Mouse (Mus musculus) brain, embryonic 14.5 days (tissue): ENCODE results near the gene 9530068E07Rik. TPM values are rescaled to one million over a fixed set of nuclear protein-coding genes. Genes with fewer than 3 reads are reported as not detected.
"Not testable (repeated sequence)": the region's sequence is repeated elsewhere in the genome, so short reads cannot be mapped to it uniquely, and the experiment has no call there.

Source experiments
- DNase-seq: peaks from one replicate; pipeline ENCODE4 v3.0.0-alpha.2; 2011; ENCODE audit warnings: low read depth
- CTCF ChIP-seq: fragments of 200-500 bp; IDR thresholded peaks from 2 replicates; pipeline ENCODE4 v1.5.1; 2012; ENCODE audit warnings: inconsistent platforms, mild to moderate bottlenecking, moderate library complexity, borderline replicate concordance; ENCODE audit not compliant: insufficient read depth, insufficient read length; ENCODE audit errors: extremely low read depth
- POLR2A ChIP-seq: fragments of 200-500 bp; IDR thresholded peaks from 2 replicates; pipeline ENCODE4 v1.6.1; 2012; ENCODE audit warnings: mild to moderate bottlenecking, inconsistent platforms, borderline replicate concordance; ENCODE audit not compliant: poor library complexity, insufficient read depth, insufficient read length, severe bottlenecking; ENCODE audit errors: extremely low read depth
- polyA plus RNA-seq: library from polyadenylated mRNA; depleted of rRNA; stranded (reverse); fragments of >200 nt; gene quantifications from 2 replicates; pipeline ENCODE4 v1.2.3, GENCODE M21; 2012

The 9530068E07Rik gene
- polyA plus RNA-seq, 1 experiment = 115 TPM

DNA sequence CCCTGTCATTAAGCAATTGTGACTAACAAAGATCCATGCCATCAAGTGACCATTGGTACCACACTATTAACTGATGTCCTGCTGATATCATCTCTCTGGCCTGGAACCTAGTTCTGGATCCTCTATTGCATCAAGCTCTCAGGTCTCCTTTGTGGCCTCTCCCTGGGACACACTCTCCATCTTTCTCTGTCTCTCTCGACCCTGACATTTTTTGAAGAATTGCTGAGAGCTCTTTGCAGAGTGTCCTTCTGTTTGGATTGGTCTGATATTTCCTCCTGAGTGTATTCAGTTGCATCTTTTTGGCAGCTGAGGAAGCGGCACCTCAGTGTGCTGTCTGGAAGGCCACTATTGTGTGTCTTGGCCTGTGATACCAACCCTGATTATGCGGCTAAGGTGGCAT, 17.0 kb upstream of the 9530068E07Rik start:
- no peak for DNase-seq
- no peak for TF ChIP-seq POLR2A
- TF ChIP-seq CTCF = no peak

DNA sequence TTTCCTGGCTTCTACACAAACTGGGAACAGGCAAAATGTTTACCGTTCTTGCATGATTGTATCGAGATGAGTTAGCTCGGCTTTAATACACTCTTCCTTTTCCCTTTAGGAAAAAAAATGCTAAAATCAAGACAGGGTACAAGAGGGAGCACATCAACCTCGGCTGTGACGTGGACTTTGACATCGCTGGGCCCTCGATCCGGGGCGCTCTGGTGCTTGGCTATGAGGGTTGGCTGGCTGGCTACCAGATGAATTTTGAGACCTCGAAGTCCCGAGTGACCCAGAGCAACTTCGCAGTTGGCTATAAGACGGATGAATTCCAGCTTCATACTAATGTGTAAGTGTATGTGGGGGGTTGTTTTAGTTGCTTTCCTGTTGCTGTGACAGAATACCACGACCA, 12.5 kb upstream of the 9530068E07Rik start:
- TF ChIP-seq CTCF (no peak), POLR2A (no peak)

DNA sequence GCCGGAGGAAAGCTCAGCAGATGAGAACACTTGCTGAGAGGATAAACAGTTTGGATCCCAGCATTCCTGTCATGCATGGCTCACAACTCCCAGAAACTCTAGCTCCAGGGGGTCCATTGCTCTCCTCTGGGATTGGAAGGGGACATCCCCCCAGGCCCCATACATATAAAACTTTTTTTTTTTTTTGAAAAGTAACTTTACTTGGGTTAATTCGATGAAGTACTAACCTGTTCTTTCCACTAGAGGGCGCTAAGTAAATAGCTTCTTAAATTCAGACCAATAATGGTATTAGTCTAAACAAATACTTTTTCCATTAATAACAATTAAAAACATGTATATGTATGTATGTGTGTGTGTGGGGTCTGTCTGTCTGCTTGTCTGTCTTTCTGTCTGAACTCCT, 11.6 kb upstream of the 9530068E07Rik start:
- TF ChIP-seq POLR2A (no peak), CTCF (no peak)
- no peak for DNase-seq

More for the DNA sequence above, 12.5 kb upstream of the 9530068E07Rik start:
- no peak for DNase-seq

DNA sequence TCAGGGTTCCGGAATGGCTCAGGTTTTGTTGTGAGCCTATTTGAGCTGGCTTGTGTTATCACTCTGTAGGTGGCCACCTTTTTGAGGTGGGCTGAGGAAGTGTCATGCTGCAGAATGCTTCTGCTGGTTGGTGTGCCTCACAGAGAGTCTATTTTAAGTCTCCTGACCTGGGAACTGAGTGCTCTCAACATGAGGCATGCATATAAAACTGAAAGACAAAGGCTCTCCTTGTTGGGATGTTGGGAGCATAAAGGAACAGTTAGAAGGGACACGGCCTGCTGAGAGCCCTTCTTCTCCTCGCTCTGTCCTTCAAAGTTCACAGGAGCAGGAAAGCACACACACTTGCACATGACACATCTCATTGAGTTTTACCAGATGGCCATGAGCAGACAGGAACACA, 9.3 kb upstream of the 9530068E07Rik start:
- TF ChIP-seq CTCF (no peak), POLR2A (no peak)
- no peak for DNase-seq

DNA sequence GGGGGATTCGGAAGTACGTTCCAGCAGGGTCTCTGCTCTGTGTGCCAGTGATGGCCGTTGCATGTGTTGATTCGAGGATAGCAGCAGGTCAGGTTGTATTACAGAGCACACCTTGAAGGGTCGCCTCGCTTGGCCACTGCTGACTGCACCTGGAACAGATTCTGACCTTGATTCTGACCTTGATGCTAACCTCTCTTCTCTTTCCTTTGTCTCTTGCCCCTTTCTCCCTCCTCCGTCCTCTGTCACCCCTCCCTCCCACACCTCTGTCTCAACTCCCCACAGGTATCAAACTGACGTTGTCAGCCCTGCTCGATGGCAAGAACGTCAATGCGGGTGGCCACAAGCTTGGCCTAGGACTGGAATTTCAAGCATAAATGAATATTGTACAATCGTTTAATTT, 8.1 kb upstream of the 9530068E07Rik start:
- TF ChIP-seq POLR2A = no peak
- no peak for TF ChIP-seq CTCF
- DNase-seq = no peak

DNA sequence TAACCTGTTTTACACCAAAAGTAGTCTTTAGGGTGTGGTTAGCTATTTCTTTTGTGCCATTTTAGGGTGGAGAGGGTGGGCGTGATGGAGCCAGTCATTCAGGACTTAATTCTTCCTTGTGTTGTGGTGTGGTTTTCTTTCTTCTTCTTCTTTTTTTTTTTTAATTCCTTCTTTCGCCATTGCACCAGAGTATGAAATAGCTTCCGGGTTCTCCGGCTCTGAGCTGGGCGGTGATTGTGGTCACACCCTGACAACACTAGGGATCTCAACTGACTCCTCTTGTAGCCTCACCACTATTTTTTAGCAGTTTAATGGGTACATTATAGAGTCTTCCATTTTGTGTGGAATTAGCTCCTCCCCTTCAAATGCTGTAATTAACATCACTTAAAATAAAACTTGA, 7.2 kb upstream of the 9530068E07Rik start:
- DNase-seq = not testable (repeated sequence)

DNA sequence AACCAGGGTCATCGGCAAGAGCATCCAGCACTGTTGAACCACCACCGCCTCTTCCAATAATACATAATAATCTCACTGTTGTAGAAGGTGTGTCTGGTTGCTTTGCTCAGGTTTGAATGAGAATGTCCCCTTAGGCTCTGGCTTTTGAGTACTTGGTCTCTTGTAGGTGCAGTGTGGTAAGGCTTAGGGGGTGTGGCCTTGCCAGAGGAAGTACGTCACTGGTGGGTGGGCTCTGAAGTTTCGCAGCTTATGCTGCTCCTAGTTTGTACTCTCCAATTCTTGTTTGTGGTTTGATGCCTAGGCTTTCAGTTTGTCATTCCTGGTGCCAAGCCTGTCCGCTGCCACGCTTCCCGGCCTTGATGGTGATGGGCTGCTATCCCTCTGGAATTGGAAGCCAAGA, 6.3 kb upstream of the 9530068E07Rik start:
- TF ChIP-seq POLR2A (no peak), CTCF (no peak)
- DNase-seq = no peak

DNA sequence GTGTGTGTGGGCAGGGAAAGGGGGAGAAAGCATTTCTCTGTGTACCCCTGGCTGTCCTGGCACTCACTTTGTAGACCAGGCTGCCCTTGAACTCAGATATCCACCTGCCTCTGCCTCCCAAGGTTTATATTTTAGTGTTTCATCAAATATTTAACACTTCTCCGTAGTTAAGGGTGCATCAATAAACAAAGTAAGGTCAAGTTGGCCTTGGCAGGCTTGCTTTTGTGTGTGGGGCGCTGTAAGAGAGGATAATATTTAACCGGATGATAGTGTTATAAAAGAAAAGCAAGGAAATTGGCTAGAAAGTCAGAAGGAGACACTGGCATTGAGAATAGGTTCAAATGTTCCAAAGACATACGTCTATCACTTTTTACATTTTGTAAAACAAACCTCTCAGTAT, 1.7 kb upstream of the 9530068E07Rik start:
- DNase-seq = no peak
- TF ChIP-seq POLR2A = no peak
- no peak for TF ChIP-seq CTCF

DNA sequence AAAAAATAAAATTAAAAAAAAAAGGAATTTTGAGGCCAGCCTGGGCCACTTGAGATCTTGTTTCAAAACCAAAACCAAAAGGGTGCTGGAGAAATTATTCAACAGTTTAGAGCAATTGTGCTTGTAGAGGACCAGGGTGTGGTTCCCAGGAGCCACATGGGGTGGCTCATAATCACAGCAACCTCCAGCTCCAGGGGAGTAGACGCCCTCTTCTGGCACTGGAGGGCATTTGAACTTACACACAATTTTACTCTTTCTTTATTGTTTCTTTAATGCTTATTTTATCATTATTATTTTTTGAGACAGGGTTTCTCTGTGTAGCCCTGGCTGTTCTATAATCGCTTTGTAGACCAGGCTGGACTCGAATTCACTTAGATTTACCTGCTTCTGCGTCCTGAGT, 885 bp upstream of the 9530068E07Rik start:
- TF ChIP-seq POLR2A (no peak), CTCF (no peak)
- DNase-seq = no peak

DNA sequence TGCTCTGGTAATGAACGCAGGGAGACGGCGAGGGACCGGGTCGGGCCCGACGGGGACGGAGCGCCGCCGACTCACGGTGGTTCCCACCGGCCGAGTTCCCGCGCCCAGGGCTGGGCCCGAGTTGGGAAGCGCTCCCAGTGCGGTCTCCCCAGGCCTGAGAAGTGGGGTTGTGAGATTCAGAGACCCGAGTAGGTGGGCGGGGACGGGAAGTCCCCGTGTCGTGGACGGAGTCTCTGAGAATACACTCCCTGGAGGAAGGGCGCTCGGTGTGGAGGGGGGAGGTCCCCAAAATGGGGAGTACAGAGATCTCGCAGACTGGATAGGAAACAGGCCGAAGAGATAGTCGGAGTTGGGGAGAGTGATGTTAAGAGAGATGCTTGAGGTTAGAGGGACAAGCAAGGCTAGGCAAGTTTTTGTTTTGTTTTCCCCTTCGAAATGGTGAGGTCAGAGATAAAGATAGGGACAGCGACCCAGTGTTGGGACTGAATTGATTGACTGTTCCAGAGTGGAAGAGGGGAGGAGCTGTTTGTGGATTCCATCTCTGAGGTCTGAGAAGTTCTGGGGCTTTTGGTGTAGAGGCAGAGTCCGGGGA, 465 bp downstream of the 9530068E07Rik start:
- DNase-seq = peak; percentile 30

DNA sequence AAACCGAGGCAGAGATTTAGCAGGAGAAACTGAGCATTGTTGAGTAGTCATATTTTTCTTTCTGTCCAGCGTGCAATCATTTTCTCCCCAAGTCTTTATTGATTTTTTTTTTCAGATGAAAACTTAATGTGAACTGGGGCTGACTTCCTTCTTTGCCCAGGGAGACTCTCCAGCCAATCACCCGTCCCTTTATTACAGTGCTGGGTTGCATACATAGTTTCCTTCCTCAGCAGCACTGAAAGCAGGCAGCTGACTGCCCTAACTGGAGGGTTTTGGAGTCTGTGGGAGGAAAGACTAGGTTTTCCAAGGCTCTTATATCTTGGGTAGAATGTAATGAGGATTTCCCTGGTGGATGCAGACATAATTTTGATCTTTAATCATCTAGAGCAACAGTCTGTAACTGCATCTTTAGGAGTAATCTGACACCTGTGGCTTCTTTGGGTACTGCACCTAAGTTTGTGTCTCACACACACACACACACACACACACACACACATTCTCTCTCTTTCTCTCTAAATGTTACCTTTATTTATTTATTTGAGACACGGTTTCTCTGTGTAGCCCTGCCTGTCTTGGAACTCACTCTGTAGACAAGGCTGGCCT, 1.3 kb downstream of the 9530068E07Rik start:
- DNase-seq = no peak
- no peak for TF ChIP-seq POLR2A

More for the DNA sequence above, 465 bp downstream of the 9530068E07Rik start:
- no peak for TF ChIP-seq POLR2A
- TF ChIP-seq CTCF = no peak

DNA sequence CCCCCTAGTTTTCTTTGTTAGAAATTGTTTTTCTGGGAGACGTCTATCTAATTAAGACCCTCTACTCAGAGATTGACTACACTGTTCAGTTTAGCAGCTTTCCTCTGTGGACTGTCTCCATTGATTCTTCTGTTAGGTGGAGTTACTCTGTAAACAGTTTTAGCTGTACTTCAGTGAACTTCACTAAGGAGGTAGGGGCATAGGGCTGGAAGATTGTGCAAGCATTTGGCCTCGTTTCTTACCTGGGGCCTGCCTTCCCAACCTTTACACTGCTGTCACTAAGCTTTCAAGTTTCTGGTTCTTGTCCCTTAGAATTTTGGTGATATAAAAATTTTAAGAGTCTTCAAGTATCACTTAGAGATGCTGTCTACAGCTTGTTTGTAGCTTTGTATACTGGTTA, 5.2 kb downstream of the 9530068E07Rik start:
- no peak for DNase-seq
- TF ChIP-seq POLR2A (no peak), CTCF (no peak)

DNA sequence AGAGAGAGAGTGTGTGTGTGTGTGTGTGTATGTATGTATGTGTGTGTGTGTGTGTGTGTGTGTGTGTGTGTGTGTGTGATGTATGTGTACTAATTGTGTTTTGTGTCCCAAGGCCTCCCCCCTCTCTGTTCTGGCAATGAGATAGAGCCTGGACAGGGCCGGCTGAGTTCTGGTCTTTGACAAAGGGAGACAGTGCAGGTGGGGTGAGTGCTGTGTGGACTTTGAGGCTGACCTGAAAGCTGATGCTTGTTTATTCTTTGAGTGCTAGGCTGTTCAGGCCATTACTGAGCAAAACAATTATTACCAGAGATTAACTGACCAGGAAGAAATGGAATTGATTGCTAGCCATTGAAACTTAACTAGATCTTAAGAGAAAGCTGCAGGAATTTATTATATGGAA, 6.3 kb downstream of the 9530068E07Rik start:
- DNase-seq = no peak
- no peak for TF ChIP-seq CTCF
- TF ChIP-seq POLR2A = no peak

DNA sequence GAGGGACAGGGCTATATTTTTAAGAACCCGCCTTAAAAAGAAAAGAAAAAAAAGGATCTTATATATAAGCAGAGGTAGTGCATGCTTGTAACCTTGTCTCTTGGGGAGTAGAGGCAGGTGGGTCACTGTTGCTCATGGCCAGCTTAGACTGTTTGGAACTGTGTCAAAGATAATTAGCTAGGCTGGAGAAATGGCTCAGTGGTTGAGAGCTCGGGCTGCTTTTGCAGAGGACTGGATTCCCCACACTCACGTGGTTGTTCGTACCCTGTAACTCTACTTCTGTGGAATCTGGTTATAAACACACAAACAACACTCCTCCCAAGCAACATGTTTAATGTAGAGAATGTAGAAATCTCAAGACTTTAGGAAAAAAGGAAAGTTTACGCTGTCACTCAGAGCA, 8.0 kb downstream of the 9530068E07Rik start:
- no peak for DNase-seq
- TF ChIP-seq CTCF = no peak
- TF ChIP-seq POLR2A = no peak
